Mouse (Mus musculus): Measurements from ENCODE around the gene Gm49416. TPM values are rescaled to one million over a fixed set of nuclear protein-coding genes. Genes with fewer than 3 reads are reported as not detected.

Gene Gm49416
- polyA plus RNA-seq (2021; fragmentation: Nextera tagmentation), result 5.9 and 13.0 TPM in 2 replicates
- long read RNA-seq, experiment 1, partial matches to known transcripts, result 0 of 1 reads
- long read RNA-seq, experiment 1, other reads (novel, unspliced or antisense), result 1 of 1 reads
- long read RNA-seq, experiment 2, result 0 reads

DNA sequence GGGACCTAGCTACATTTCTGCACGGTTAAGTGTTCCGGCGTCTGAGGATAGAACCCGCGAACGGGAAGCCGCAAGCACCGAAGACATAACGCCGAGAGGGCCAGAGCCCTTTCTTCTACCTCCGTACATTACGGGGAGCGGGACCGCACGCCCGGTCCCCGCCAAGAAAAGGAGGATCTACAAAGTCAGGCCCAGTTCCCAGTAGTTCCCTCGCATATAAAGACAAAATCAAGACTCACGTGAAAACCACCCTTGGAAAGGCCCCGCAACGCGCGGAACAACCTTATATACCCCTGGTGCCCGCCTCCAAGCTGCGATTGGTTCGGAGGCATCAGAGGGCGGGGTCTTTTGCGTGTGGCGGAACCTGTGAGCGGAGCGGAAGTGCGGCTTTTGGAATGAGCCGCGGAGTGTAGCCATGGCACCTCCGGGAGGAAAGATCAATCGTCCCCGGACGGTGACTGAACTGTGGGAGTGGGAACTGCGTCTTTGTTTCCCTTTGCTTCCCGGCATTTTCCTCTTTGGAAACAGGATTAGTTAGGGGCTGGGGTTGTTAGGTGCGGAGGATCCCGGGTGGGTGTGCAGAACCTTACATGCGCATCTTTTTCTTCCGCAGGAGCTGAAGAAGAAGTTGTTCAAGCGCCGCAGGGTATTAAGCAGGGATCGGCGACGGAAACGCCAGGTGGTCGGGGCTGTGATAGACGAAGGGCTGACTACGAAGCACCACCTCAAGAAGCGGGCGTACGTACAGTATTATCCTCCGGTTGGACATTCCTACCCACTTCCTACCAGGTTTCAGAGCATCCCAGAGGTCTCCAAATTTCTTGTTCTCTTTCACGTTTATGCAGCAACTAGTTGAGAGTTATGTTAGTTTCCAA, at the start of gene Gm49416, which contains the start of gene 1810009A15Rik:
Gene Gm49416 (plus strand): TSS at position 416 of the 875 bp plus-strand sequence.
Gene 1810009A15Rik (plus strand): TSS at position 343 of the 875 bp plus-strand sequence.

GRCm38 (mm10) chr19:8839103-8839907, 49.4 kb upstream of the Gm49416 start, which contains the start of gene Gng3:
Gng3 (minus strand) TSS chr19:8839194.

GRCm38 (mm10) chr19:8850402-8850901, 38.3 kb upstream of the Gm49416 start, which contains the start of gene Lrrn4cl:
Lrrn4cl (plus strand) TSS chr19:8850768.

GRCm38 (mm10) chr19:8871267-8872186, 17.2 kb upstream of the Gm49416 start, which contains the start of gene Ubxn1:
Ubxn1 (plus strand) TSS chr19:8871496.

GRCm38 (mm10) chr19:8880311-8881033, 8.3 kb upstream of the Gm49416 start, which contains the start of gene Uqcc3:
Uqcc3 (minus strand) TSS chr19:8880923.

GRCm38 (mm10) chr19:8883616-8884015, 5.1 kb upstream of the Gm49416 start, which contains the start of the genes Lbhd1 and Gm49403:
Lbhd1 (plus strand) TSS chr19:8883732.
Gm49403 (plus strand) TSS chr19:8883930.

GRCm38 (mm10) chr19:8892829-8893766, 4.4 kb downstream of the Gm49416 start, which contains the start of gene Ints5:
Ints5 (plus strand) TSS chr19:8893005.

DNA sequence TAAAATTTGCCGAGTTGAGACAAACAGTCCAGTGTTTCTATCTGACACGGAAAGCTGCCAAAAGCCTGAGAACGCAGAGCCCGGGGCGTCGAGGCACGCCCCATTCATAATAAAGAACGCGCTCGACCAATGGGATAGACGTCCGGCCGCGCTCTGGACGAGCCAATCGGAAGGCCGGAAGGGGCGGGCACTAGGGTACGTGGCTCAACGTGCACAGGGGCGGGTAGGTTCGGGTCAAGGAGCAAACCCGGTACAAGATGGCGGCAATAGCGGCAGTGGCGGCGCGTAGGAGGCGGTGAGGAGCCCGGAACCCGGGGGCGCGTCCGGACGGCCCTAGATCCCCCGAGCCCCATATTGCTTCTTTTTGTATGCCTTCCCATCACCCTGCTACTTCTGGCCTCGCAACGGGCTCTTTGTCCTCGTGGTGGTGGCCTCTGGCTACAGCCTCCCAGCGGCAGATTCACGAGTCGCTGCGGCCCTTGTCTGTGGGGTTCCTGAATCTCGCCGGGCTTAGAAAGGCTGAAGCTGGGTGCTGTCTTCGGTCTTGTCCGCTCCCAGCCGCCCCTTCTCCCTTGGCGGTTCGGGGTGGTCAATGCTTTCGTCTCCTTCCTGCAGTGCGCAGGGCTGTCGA, 9.3 kb downstream of the Gm49416 start, which contains the start of gene Ganab:
Gene Ganab (plus strand): TSS at position 207 of the 631 bp plus-strand sequence.

GRCm38 (mm10) chr19:8920073-8920736, 31.5 kb downstream of the Gm49416 start, which contains the start of gene B3gat3:
B3gat3 (plus strand) TSS chr19:8920374.

GRCm38 (mm10) chr19:8929224-8930088, 40.7 kb downstream of the Gm49416 start, which contains the start of the genes Rom1 and Eml3:
Rom1 (minus strand) TSS chr19:8929356.
Eml3 (plus strand) TSS chr19:8929552.

GRCm38 (mm10) chr19:8941515-8942217, 52.9 kb downstream of the Gm49416 start, which contains the start of gene Mta2:
Mta2 (plus strand) TSS chr19:8941875.

Other genes starting within 250 kb of the Gm49416 start
- gene Chrm1, start 225.1 kb upstream of the Gm49416 start, polyA plus RNA-seq (2021; fragmentation: Nextera tagmentation), result 41.2 and 88.0 TPM in 2 replicates
- gene Slc3a2, start 165.6 kb upstream of the Gm49416 start, polyA plus RNA-seq (2021; fragmentation: Nextera tagmentation), result 169 and 178 TPM in 2 replicates
- 57.2 and 64.9 TPM in 2 replicates for gene Wdr74, start 153.1 kb upstream of the Gm49416 start, polyA plus RNA-seq (2021; fragmentation: Nextera tagmentation)
- not detected in 2 replicates for gene 1700092M07Rik, start 148.2 kb upstream of the Gm49416 start, polyA plus RNA-seq (2021; fragmentation: Nextera tagmentation)
- gene Stx5a, start 147.5 kb upstream of the Gm49416 start, polyA plus RNA-seq (2021; fragmentation: Nextera tagmentation), result 33.4 and 33.5 TPM in 2 replicates
- 23.9 and 27.6 TPM in 2 replicates for gene Nxf1, start 131.9 kb upstream of the Gm49416 start, polyA plus RNA-seq (2021; fragmentation: Nextera tagmentation)
- 234 and 250 TPM in 2 replicates for gene Tmem223, start 117.9 kb upstream of the Gm49416 start, polyA plus RNA-seq (2021; fragmentation: Nextera tagmentation)
- 28.2 and 37.0 TPM in 2 replicates for gene Tmem179b, start 114.5 kb upstream of the Gm49416 start, polyA plus RNA-seq (2021; fragmentation: Nextera tagmentation)
- 11.5 and 16.0 TPM in 2 replicates for gene Taf6l, start 102.5 kb upstream of the Gm49416 start, polyA plus RNA-seq (2021; fragmentation: Nextera tagmentation)
- gene Polr2g, start 90.3 kb upstream of the Gm49416 start, polyA plus RNA-seq (2021; fragmentation: Nextera tagmentation), result 224 and 251 TPM in 2 replicates
- 2.2 and 3.2 TPM in 2 replicates for gene Zbtb3, start 86.4 kb upstream of the Gm49416 start, polyA plus RNA-seq (2021; fragmentation: Nextera tagmentation)
- gene Ttc9c, start 69.6 kb upstream of the Gm49416 start, polyA plus RNA-seq (2021; fragmentation: Nextera tagmentation), result 22.4 and 24.7 TPM in 2 replicates
- 5.9 and 11.9 TPM in 2 replicates for gene Hnrnpul2, start 68.9 kb upstream of the Gm49416 start, polyA plus RNA-seq (2021; fragmentation: Nextera tagmentation)
- gene AC129217.1, start 59.2 kb upstream of the Gm49416 start, polyA plus RNA-seq (2021; fragmentation: Nextera tagmentation), result not detected in 2 replicates
- gene Bscl2, start 51.5 kb upstream of the Gm49416 start, polyA plus RNA-seq (2021; fragmentation: Nextera tagmentation), result 80.3 and 99.9 TPM in 2 replicates
- gene Gng3, start 49.7 kb upstream of the Gm49416 start, polyA plus RNA-seq (2021; fragmentation: Nextera tagmentation), result 271 and 278 TPM in 2 replicates
- gene Lrrn4cl, start 38.2 kb upstream of the Gm49416 start, polyA plus RNA-seq (2021; fragmentation: Nextera tagmentation), result 0.28 and 0.50 TPM in 2 replicates
- 157 and 163 TPM in 2 replicates for gene Ubxn1, start 17.4 kb upstream of the Gm49416 start, polyA plus RNA-seq (2021; fragmentation: Nextera tagmentation)
- gene Uqcc3, start 8.0 kb upstream of the Gm49416 start, polyA plus RNA-seq (2021; fragmentation: Nextera tagmentation), result 68.8 and 84.0 TPM in 2 replicates
- gene Lbhd1, start 5.2 kb upstream of the Gm49416 start, polyA plus RNA-seq (2021; fragmentation: Nextera tagmentation), result 9.7 and 11.2 TPM in 2 replicates
- not detected in 2 replicates for gene Gm49403, start 5.0 kb upstream of the Gm49416 start, polyA plus RNA-seq (2021; fragmentation: Nextera tagmentation)
- 71.4 and 81.8 TPM in 2 replicates for gene 1810009A15Rik, start 73 bp upstream of the Gm49416 start, polyA plus RNA-seq (2021; fragmentation: Nextera tagmentation)
- 6.4 and 8.5 TPM in 2 replicates for gene Ints5, start 4.1 kb downstream of the Gm49416 start, polyA plus RNA-seq (2021; fragmentation: Nextera tagmentation)
- 15.2 and 19.0 TPM in 2 replicates for gene Ganab, start 9.1 kb downstream of the Gm49416 start, polyA plus RNA-seq (2021; fragmentation: Nextera tagmentation)
- 49.0 and 67.5 TPM in 2 replicates for gene B3gat3, start 31.4 kb downstream of the Gm49416 start, polyA plus RNA-seq (2021; fragmentation: Nextera tagmentation)
- 4.9 and 6.0 TPM in 2 replicates for gene Rom1, start 40.4 kb downstream of the Gm49416 start, polyA plus RNA-seq (2021; fragmentation: Nextera tagmentation)
- gene Eml3, start 40.6 kb downstream of the Gm49416 start, polyA plus RNA-seq (2021; fragmentation: Nextera tagmentation), result 3.1 and 4.0 TPM in 2 replicates
- gene Mta2, start 52.9 kb downstream of the Gm49416 start, polyA plus RNA-seq (2021; fragmentation: Nextera tagmentation), result 20.4 and 23.0 TPM in 2 replicates
- 10.3 and 11.3 TPM in 2 replicates for gene Tut1, start 64.9 kb downstream of the Gm49416 start, polyA plus RNA-seq (2021; fragmentation: Nextera tagmentation)
- 432 and 459 TPM in 2 replicates for gene Eef1g, start 78.1 kb downstream of the Gm49416 start, polyA plus RNA-seq (2021; fragmentation: Nextera tagmentation)
- gene Ahnak, start 100.4 kb downstream of the Gm49416 start, polyA plus RNA-seq (2021; fragmentation: Nextera tagmentation), result 4.5 and 4.9 TPM in 2 replicates
- not detected in 2 replicates for gene Scgb1a1, start 199.0 kb downstream of the Gm49416 start, polyA plus RNA-seq (2021; fragmentation: Nextera tagmentation)
- 79.9 and 101 TPM in 2 replicates for gene Asrgl1, start 246.7 kb downstream of the Gm49416 start, polyA plus RNA-seq (2021; fragmentation: Nextera tagmentation)